Comparison of ENCODE assay signal across 9 mouse cellular contexts in genomic region chr9:96197806-96198205, GRCm38 (mm10). TPM values are rescaled to one million over a fixed set of nuclear protein-coding genes. Genes with fewer than 3 reads are reported as not detected.
DNase-seq lines count a peak whose midpoint lies in the region; ATAC-seq and TF ChIP-seq lines count a peak whose summit lies in the region.
"Had no signal": no experiment of that assay in that cellular context is flagged by ENCODE, and none has a peak within 500 bp of the region (broad histone marks: within the 10 kb centered on the region; RNA-seq: fewer than 3 reads in every experiment).

No protein-coding gene starts in this region.

- ATAC-seq in heart, embryonic 13.5 days (ENCODE audit: extremely low read depth, insufficient number of reproducible peaks, low FRiP score, low TSS enrichment) = no peak
- no peak for ATAC-seq in liver, embryonic 15.5 days (ENCODE audit: insufficient read depth)

- peak overlapping the region; percentile 95 for H3K4me2 ChIP-seq in heart, embryonic 13.5 days
- peak overlapping the region; percentile 100 for H3K4me2 ChIP-seq in liver, embryonic 15.5 days

- DNase-seq in gastrocnemius, adult 2 months = peak; percentile 69
- DNase-seq in gastrocnemius, postnatal 10 days = no peak
- DNase-seq in ZHBTc4 (ENCODE audit: low read depth, low spot score) (peak; percentile 28), adipocyte (ENCODE audit: low spot score) (no peak)
- DNase-seq in layer of hippocampus, adult 11-12 months (ENCODE audit: low spot score) = no peak
- DNase-seq in right cerebral cortex, postnatal 25 days = no peak
- DNase-seq: layer of hippocampus, adult 9-11 months had no signal

- H3K36me3 ChIP-seq in heart, embryonic 13.5 days = peaks cover 6% of the 10 kb centered on the region
- H3K36me3 ChIP-seq in liver, embryonic 15.5 days (replicated peaks) = no peaks in the 10 kb centered on the region

- intact Hi-C loops in gastrocnemius, adult 2 months (cut with DNase I) = loop anchor here (5.0 kb wide), 1 partner anchor 81 kb away; the partner anchor contains the start of gene Gk5

- no peak for TF ChIP-seq CTCF in gastrocnemius, adult 2 months (IDR thresholded peaks at IDR 0.05)

- H3K9me3 ChIP-seq in heart, embryonic 13.5 days = no peaks in the 10 kb centered on the region
- H3K9me3 ChIP-seq in liver, embryonic 15.5 days (replicated peaks) = no peaks in the 10 kb centered on the region

- H3K4me3 ChIP-seq in gastrocnemius, adult 2 months = peak overlapping the region; percentile 84
- H3K4me3 ChIP-seq in heart, embryonic 13.5 days = peak overlapping the region; percentile 92
- H3K4me3 ChIP-seq in liver, embryonic 15.5 days (replicated peaks) = peak overlapping the region; percentile 76; the same call in 1 of the 2 replicates

- H3K27me3 ChIP-seq in heart, embryonic 13.5 days (replicated peaks) = no peaks in the 10 kb centered on the region
- no peaks in the 10 kb centered on the region for H3K27me3 ChIP-seq in liver, embryonic 15.5 days

- peak overlapping the region; percentile 96 for H3K27ac ChIP-seq in gastrocnemius, adult 2 months
- no peak overlapping the region for H3K27ac ChIP-seq in heart, embryonic 13.5 days (replicated peaks)
- H3K27ac ChIP-seq in liver, embryonic 15.5 days (replicated peaks) = no peak overlapping the region

- peaks cover 21% of the 10 kb centered on the region for H3K4me1 ChIP-seq in heart, embryonic 13.5 days
- H3K4me1 ChIP-seq in liver, embryonic 15.5 days (replicated peaks) = peaks cover 29% of the 10 kb centered on the region

- WGBS in heart, embryonic 13.5 days = 58% methylated on average over 9 of the region's 9 CpGs
- WGBS in liver, embryonic 15.5 days (ENCODE audit: insufficient replicate concordance) = 81% methylated on average over 9 of the region's 9 CpGs

- H3K9ac ChIP-seq in heart, embryonic 13.5 days = no peak overlapping the region
- H3K9ac ChIP-seq in liver, embryonic 15.5 days = no peak overlapping the region

RNA-seq across cellular contexts. Expression of gene Tfdp2, which starts 1.7 kb away (rescaled TPM):
- total RNA-seq in gastrocnemius, adult 2 months (2021) = 10 to 100 TPM; 37.3 to 54.8 TPM
- 10 to 100 TPM; 48.6 to 49.1 TPM for total RNA-seq in gastrocnemius, postnatal 10 days (2021)
- polyA plus RNA-seq in heart, embryonic 13.5 days (2015; fragmentation: Nextera tagmentation; extraction: Ambion mirVana) = 25.2 and 26.5 TPM in 2 replicates
- 93.8 and 100 TPM in 2 replicates for polyA plus RNA-seq in liver, embryonic 15.5 days (2015; fragmentation: Nextera tagmentation; extraction: Ambion mirVana)

Comparison
In these comparisons a context has a peak if more than half of its experiments do, and no peak if none do; other contexts are left out.
1. DNase-seq: peak in gastrocnemius, adult 2 months (single experiment) and ZHBTc4 (single experiment); none in gastrocnemius, postnatal 10 days (single experiment), layer of hippocampus, adult 11-12 months (single experiment), adipocyte (single experiment) and right cerebral cortex, postnatal 25 days (single experiment).
2. Peak in every context shown above with its lines, with median percentiles within 50 percentile points of each other: H3K4me3 ChIP-seq.